Mouse (Mus musculus) c-Kit-positive CD71-positive TER-119-negative erythroid progenitor cells, embryonic 14.5 days (primary cell): ENCODE measurements around the gene Sfxn5.

Experiments used
- DNase-seq: peaks from one replicate; pipeline ENCODE4 v3.0.0-alpha.2; 2013; ENCODE audit warnings: low read depth

Gene Sfxn5

GRCm38 (mm10) chr6:85232045-85232444 is 101.2 kb downstream of the Sfxn5 start:
- DNase-seq: no peak

GRCm38 (mm10) chr6:85231469-85231868 is 101.8 kb downstream of the Sfxn5 start:
- DNase-seq: no peak

GRCm38 (mm10) chr6:85230762-85231161 is 102.5 kb downstream of the Sfxn5 start:
- DNase-seq: no peak

GRCm38 (mm10) chr6:85227520-85227919 is 105.7 kb downstream of the Sfxn5 start:
- no peak for DNase-seq

GRCm38 (mm10) chr6:85226570-85226969 is 106.7 kb downstream of the Sfxn5 start:
- DNase-seq: no peak

- DNase-seq: no peak
Measured at GRCm38 (mm10) chr6:85224442-85224891, 108.8 kb downstream of the Sfxn5 start.

- no peak for DNase-seq
Measured at GRCm38 (mm10) chr6:85223498-85224150, 109.6 kb downstream of the Sfxn5 start.

- DNase-seq: no peak
Measured at GRCm38 (mm10) chr6:85222551-85222950, 110.7 kb downstream of the Sfxn5 start.

GRCm38 (mm10) chr6:85220917-85221316 is 112.3 kb downstream of the Sfxn5 start:
- no peak for DNase-seq

- no peak for DNase-seq
Measured at GRCm38 (mm10) chr6:85219706-85220105, 113.5 kb downstream of the Sfxn5 start.

GRCm38 (mm10) chr6:85218684-85219445 is 114.4 kb downstream of the Sfxn5 start:
- DNase-seq: no peak

GRCm38 (mm10) chr6:85218251-85218650 is 115.0 kb downstream of the Sfxn5 start:
- DNase-seq: no peak

GRCm38 (mm10) chr6:85210686-85211085 is 122.5 kb downstream of the Sfxn5 start:
- DNase-seq: no peak

- DNase-seq: no peak
Measured at GRCm38 (mm10) chr6:85209226-85209967, 123.8 kb downstream of the Sfxn5 start.

GRCm38 (mm10) chr6:85207345-85207744 is 125.9 kb downstream of the Sfxn5 start:
- DNase-seq: no peak

- DNase-seq: no peak
Measured at GRCm38 (mm10) chr6:85206939-85207285, 126.3 kb downstream of the Sfxn5 start.

GRCm38 (mm10) chr6:85206182-85206938 is 126.9 kb downstream of the Sfxn5 start:
- no peak for DNase-seq

- no peak for DNase-seq
Measured at GRCm38 (mm10) chr6:85197951-85198350, 135.3 kb downstream of the Sfxn5 start.

- DNase-seq: no peak
Measured at GRCm38 (mm10) chr6:85193381-85194318, 139.6 kb downstream of the Sfxn5 start.

GRCm38 (mm10) chr6:85191751-85192440 is 141.3 kb downstream of the Sfxn5 start:
- no peak for DNase-seq
